Comparison of ENCODE assay signal across 24 mouse cellular contexts in genomic region chr9:50742261-50742660, GRCm38 (mm10). TPM values are rescaled to one million over a fixed set of nuclear protein-coding genes. Genes with fewer than 3 reads are reported as not detected.
"Had no signal": no experiment of that assay in that cellular context is flagged by ENCODE, and none has a peak within 500 bp of the region (broad histone marks: within the 10 kb centered on the region; RNA-seq: fewer than 3 reads in every experiment).

No protein-coding gene starts in this region.

- H3K4me2 ChIP-seq: limb, embryonic 13.5 days; liver, embryonic 12.5 days; liver, embryonic 15.5 days; lung, embryonic 15.5 days; midbrain, embryonic 12.5 days; midbrain, embryonic 15.5 days; neural tube, embryonic 12.5 days; neural tube, embryonic 15.5 days had no signal

- H3K9me3 ChIP-seq: limb, embryonic 10.5 days; limb, embryonic 13.5 days; liver, embryonic 12.5 days; liver, embryonic 15.5 days; lung, embryonic 15.5 days; midbrain, embryonic 12.5 days; midbrain, embryonic 15.5 days; neural tube, embryonic 12.5 days; neural tube, embryonic 15.5 days had no signal

- H3K9ac ChIP-seq: limb, embryonic 13.5 days; liver, embryonic 12.5 days; liver, embryonic 15.5 days; lung, embryonic 15.5 days; midbrain, embryonic 12.5 days; midbrain, embryonic 15.5 days; neural tube, embryonic 12.5 days; neural tube, embryonic 15.5 days had no signal

- H3K36me3 ChIP-seq: limb, embryonic 10.5 days; limb, embryonic 13.5 days; liver, embryonic 12.5 days; liver, embryonic 15.5 days; lung, embryonic 15.5 days; midbrain, embryonic 12.5 days; midbrain, embryonic 15.5 days; neural tube, embryonic 12.5 days; neural tube, embryonic 15.5 days had no signal

- DNase-seq: kidney, postnatal 25 days; layer of hippocampus, adult 9-11 months; liver; lung, adult 18-20 months; lung, postnatal 14 days; right cerebral cortex, adult 18-20 months; right cerebral cortex, postnatal 14 days; right cerebral cortex, postnatal 4 days; thymus, adult 18-20 months; thymus, postnatal 36 days had no signal

- H3K4me3 ChIP-seq: layer of hippocampus, adult 2 months; limb, embryonic 10.5 days; limb, embryonic 13.5 days; liver, embryonic 12.5 days; liver, embryonic 15.5 days; lung, embryonic 15.5 days; midbrain, embryonic 12.5 days; midbrain, embryonic 15.5 days; neural tube, embryonic 12.5 days; neural tube, embryonic 15.5 days had no signal

- ATAC-seq: liver, embryonic 12.5 days; midbrain, embryonic 15.5 days had no signal

- H3K27ac ChIP-seq: kidney, postnatal 0 days; layer of hippocampus, adult 2 months; limb, embryonic 10.5 days; limb, embryonic 13.5 days; liver, embryonic 12.5 days; liver, embryonic 15.5 days; lung, embryonic 15.5 days; macrophage; midbrain, embryonic 12.5 days; midbrain, embryonic 15.5 days; neural tube, embryonic 12.5 days; neural tube, embryonic 15.5 days; stomach, postnatal 0 days had no signal

- H3K27me3 ChIP-seq: lung, embryonic 15.5 days; midbrain, embryonic 15.5 days; neural tube, embryonic 12.5 days had no signal

RNA-seq across cellular contexts. Expression of gene Dixdc1, which starts 2.9 kb away (rescaled TPM):
- total RNA-seq: megakaryocyte, adult 5-6 weeks had no signal

RNA-seq across cellular contexts. Expression of gene 2310030G06Rik, which starts 4.1 kb away (rescaled TPM):
- total RNA-seq: megakaryocyte, adult 5-6 weeks had no signal
- polyA plus RNA-seq: macrophage had no signal

RNA-seq across cellular contexts. Expression of gene Hspb2, which starts 9.9 kb away (rescaled TPM):
- total RNA-seq: megakaryocyte, adult 5-6 weeks had no signal
- polyA plus RNA-seq: limb, embryonic 10.5 days; macrophage had no signal
